Mouse (Mus musculus) ovary, adult 18-20 months (tissue): ENCODE measurements around the gene Mrgprb2.

ENCODE experiments used
- DNase-seq: peaks from one replicate; pipeline ENCODE4 v3.0.0; 2022; ENCODE audit warnings: low spot score, mixed read lengths

The Mrgprb2 gene

DNA sequence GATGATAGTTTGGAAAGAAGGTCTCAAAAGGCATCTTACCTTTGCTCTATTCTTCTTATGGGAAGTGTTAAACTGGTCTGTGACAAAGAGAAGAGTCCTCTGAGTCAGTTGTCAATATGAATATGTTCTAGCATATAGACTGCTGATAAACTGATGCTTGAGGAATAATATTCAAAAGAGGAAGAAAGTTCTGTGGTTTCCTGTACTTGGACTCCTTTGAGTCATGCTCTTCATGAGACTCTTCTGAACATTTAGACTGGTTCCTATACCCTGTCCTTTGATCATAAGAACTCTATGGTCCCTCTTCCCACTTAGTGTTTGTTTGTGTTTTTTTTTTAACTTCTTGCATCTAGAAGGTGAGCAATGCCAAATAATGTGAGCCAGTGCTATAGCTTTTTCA, at the start of gene Mrgprb2:
Gene Mrgprb2 (minus strand): TSS at position 101 of the 400 bp plus-strand sequence.
- no peak for DNase-seq
